Mouse (Mus musculus) ES-E14 (cell line): ENCODE measurements at regions not wholly inside any gene's neighbourhood (a gene's known extent, or its start where the extent isn't known, plus 50 kb on each side); places are given as distances from the start of the nearest gene placed in this dataset.

ENCODE experiments used
- HCFC1 ChIP-seq: IDR thresholded peaks from 2 replicates; pipeline ENCODE4 v1.6.1; 2012; ENCODE audit warnings: low read length, inconsistent platforms, borderline replicate concordance; ENCODE audit not compliant: insufficient read depth
- ZC3H11A ChIP-seq: IDR thresholded peaks from 2 replicates; pipeline ENCODE4 v1.6.1; 2012; ENCODE audit warnings: low read depth, mild to moderate bottlenecking, inconsistent platforms, low read length, borderline replicate concordance

- TF ChIP-seq HCFC1 = no peak
- no peak for TF ChIP-seq ZC3H11A
These were observed 293.5 kb upstream of the N4bp1 start for GRCm38 (mm10) chr8:87178561-87178960.
